Mouse (Mus musculus) cerebellum, postnatal 4 days (tissue): ENCODE data around the gene Dab1.

Source experiments
- DNase-seq, 2 experiments: peaks; one replicate each; pipeline ENCODE4 v3.0.0; 2022; ENCODE audit warnings: low spot score in 2 of 2, mixed read lengths in 1 of 2

Dab1 gene

DNA sequence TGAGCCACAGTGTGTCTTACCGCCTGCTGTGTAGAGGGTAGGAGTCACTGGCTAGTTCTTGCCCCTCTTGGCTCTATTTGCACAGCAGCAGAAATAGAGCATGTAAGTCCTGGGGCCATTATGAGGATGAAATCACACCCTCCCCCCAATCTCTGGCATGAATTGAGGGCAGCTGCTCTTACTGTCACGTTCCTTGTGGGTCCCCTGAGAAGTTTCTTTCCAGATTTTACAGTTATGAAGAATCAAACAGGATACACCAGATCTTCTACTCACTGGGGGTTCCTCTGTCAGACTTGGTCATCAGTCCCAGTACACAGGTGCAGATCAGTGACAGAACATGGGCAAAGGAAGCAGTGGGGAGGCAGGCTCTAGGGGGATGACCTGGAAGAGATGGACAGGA lies 825.8 kb downstream of the Dab1 start:
- no peak for DNase-seq

DNA sequence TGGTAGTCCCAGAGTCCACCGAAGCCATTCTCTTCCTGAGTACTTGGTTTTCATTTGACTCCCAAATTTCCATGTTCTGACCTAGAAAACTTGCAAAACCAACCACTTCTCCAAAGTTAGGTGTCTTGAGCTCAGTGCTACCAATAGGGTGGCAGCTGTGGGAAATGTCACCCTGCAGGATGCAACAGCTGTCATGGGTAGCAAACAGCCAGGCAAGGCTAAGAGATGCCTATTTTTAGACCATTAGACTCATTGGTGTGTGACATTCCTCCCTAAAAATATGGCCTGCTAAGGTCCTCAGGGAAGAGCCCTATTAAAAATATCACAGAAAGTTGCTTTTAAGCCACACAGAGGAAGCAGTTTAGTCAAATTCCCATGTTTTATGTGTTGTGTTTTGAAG lies 829.0 kb downstream of the Dab1 start:
- no peak for DNase-seq

DNA sequence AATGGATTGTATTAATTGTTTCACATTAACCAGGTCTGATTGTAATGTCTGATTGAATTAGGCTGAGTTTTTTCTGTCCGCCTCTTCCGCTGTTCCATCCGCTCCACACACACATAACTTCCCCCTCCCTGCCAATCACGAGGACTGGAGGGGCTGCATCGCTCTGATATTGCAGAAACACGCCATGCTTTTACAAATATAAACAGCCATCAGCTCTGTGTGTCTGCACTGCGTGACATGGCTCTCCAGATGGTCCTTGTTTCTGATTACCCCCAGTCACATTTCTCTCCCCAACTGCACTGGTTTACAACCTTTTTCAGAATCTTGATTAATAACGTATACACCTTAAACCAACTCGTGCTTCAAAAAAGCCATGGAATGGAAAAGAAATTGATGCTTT lies 831.5 kb downstream of the Dab1 start:
- no peak for DNase-seq

DNA sequence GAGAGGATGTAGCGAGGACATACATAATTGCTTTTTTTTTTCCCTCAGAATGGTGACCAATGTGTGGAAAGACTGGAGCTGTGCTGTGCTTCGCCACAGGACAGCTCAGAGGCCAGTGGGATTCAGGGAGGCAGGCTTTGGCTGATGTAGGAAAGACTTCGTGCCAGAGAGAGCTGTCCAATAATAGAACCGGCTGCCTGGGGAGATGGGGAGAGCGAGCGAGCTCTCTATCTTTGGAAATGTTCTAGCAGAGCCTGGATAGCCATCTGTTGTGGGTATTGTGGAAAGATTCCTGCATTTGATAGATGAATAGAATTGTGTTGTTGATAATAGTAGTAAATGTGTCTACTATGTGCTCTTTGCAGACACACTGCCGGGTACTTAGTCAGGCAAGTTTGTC lies 833.4 kb downstream of the Dab1 start:
- peak in 1 of 2 experiments; percentile 43 for DNase-seq

DNA sequence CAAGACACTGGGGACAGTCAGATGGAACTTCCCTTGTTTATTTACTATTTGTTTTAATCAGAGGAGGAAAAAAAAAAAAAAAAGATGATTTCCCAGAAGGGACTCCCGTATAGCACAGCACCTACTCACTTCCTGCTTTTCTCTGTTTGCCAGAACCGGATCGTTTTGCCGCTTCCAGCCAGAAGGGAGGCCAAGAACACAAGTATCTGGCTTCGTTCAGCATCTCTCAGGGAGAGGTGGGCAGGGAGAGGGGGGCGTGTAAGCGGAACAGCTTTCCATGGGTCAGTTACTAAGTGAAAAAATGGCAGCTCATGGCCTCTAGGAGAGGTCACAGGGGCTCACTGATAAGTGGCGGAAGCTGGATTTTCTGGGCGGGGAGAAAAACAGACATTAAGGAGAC lies 836.0 kb downstream of the Dab1 start:
- no peak for DNase-seq

DNA sequence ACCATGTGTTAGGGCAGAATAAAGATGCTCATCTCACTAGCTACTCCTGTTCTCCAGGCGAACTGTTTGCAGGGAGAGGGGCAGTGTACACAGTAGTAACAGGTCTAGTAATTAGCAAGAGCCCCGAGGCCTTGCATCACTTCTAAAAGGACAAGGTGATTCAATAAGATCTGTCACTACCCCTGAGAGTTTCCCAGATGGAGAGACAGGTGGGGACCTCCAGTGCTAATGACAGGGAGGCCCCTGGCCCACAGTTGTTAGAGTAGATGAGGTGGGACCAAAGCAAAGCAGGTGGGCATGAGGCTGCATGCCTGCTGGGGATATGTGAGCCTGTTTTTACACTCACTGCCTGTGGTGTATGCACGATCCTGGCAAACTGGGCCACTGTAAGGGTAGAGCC lies 836.6 kb downstream of the Dab1 start:
- DNase-seq, result no peak

DNA sequence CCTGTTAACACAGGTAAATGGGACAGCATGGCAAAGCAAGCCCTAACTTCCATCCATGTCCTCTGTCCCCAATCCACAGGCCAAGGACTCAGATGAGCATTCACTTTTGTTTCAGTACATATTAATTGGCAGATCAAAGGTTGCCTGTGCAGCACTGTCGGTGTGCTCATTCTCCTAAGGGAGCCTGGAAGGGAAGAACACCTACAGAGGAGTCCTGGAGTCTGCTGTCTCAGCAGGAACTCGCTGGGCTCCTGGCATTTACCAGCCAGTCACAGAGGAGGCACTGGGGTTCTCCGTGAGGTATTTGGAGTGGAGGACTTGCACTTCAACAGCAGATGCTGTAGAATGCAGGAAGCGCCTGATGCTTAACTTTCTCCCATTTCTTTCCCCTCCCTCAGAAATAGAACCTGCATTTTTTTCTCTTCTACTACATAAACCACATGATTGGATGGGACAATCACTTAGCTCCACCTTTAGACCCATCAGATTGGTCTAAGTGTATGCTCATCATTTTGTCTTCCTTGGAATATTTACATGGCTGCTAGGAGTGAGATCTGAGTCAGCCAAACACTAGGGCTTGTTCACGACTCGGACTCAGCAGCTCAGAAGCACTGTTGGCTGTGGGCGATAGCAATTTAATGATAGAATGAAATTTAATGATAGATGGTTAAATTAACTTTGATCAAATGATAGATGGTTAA lies 837.2 kb downstream of the Dab1 start:
- no peak for DNase-seq

DNA sequence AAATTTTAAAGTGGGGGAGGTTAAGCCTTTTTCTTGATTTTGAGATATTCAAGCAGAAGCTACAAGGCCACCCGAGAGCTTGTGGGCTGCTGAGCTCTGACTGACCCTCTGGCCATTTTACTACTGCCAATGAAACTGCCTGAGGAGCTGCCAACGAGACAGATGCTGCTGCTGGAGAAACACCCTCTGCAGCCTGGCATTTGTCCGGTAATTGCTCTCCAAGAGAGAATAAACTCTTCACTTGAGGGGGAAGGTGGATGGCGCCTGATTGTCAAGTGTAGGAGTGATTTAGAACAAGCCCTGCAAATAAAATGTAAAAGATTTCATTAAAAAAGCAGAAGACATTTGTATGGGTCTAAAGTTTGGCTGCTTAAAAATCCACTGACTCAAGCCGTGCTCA lies 839.6 kb downstream of the Dab1 start:
- DNase-seq, result peak in 1 of 2 experiments; percentile 54

DNA sequence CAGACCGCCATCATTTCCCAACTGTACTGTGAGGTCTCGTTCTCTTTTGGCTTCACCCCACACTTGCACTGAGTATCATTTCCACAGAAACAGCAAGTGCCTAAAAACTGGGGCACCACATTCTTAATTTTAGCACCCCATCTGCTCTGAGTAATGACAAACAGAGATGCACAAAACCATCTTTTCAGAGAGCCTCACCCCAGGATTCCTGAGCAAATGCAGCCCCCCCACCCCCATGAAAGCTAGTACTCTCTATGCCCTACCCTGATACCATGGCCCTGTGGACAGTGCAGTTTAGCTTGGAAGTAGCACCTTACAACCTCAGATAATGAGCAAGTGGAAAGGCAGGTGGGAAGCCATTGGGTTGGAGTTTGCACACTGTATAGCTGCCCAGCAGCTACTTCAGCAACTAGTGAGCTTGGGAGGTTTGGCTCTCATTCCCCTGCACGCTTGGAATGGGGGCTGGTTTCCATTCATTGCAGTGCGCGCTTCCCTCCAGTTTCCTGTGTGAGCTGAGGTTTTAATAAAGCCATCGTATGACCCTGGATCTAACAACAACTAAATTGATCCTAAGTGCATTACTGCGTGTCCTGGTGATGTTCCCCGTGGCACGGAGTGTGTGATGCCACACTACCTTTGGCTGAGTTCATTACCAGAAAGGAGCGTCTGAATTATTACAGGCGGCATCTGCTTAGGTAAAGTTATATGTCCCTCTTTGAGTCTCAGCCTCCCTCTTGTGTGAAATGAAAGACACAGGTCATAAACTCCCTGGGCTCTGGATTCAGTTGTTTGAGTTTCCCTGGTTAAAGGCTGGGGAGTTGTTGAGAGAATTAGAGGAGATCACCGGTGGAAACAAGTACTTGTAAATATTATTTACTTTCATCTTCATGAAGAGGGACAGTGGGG lies 842.2 kb downstream of the Dab1 start:
- DNase-seq, result no peak

DNA sequence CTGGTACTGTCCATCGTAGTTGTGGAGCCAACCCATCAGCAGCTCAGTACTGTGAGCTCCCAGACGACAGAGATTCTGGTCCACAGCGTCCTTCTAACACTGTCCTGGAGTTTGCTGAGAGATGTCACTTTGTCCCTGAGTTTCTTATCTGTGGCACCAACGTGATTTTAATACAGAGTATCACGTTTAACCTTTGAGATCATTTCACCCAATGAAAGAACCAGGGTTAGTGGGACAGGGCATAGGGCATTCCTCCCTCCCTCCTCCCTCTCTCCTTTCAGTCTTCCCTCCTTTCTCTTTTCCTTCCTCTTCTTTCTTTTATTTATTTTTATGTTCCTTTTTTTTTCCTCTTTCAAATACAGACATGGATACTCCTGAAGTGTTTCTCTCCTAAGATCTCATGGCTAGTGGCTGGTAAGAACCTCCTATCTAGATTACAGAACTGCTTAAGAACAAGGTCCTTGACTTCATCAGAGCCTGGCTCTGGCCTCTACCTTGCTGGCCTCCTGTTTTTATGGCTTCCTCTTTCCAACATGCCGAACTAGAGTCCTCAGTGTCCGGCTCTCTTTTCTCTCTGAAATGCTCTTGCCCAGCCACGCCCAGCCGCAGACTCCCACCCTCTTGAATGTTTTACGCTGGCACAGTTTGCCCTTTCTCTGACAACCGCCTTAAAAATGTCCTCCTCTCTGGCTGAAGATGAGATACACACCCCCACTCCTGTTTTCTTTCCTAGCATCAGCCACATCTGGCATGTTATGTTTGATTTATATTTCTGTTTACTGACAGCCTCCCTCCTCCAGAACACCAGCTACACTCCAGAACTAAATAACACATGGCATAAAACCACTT lies 844.0 kb downstream of the Dab1 start:
- no peak for DNase-seq

DNA sequence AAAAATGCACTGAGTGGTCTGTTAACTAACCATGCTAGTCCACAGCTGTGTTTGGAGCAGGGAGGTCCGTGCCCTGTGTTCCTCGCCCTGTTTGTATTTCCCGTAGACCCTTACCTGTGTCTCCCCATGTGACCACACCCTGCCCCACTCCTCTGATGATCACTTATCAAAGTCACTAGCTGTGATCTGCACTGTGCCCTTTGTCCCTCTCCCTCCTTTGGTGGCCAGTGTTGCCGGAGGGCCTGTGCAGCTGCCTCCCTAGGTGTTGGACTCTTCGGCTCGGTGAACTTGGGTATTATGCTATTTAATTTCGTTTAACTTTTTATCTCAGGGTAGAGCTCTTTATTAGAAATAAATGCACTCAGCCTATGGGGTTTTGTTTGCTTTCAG lies 844.6 kb downstream of the Dab1 start:
- no peak for DNase-seq

DNA sequence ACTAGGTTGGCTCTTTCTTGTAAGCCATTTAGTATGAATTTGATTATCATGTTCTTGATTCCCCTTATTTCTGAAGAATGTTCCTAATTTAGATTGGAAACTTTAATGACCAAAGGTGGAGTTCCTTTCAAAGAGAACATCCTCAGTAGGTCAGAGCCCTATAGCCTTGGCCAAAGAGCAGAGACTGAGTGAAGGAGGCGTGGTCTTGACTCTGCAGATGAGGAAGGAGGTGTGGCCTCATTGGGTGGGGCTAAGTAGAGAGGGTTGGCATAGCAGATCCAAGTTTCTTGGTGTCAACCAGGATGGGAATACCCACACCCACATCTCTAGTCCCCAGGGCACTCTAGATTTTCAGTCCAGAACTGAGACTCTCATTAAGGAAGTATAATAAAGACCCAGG lies 846.4 kb downstream of the Dab1 start:
- no peak for DNase-seq

DNA sequence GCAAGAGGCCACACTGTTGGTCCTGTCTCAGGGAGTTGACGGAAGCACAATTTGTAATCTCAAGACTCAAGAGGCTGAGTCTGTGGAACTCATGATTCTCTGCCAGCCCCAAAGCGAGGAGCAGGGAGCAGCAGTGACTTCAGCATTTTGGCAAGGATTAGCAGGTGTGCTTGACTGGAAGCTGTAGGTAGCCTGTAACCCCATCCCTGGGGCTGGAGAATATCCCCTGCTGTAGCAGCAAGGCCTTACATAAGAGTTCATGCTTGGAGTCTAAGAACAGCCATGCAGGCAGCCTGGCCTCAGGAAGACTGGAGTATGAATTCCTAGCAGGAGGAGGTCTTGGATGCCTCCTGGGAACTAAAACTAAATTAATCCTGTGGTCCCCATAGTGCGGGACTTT lies 849.5 kb downstream of the Dab1 start:
- DNase-seq, result no peak

DNA sequence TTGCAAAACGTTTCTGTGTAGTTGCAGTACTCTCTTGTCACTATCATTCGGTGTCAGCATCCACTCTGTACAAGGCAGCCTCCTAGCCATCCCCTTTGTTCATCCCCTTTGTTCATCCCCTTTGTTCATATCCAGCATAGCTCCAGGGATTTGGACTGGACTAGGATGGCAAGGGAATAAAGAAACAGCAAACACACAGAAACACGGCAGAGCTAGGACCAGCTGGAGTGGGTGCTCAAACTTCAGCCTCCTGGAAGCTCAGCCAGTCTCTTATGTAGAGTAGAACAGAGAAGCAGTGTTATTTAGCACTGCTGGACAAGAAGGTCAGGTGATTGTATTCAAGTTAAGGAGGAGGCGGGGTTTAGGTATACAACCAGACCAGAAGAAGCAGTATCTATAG lies 853.8 kb downstream of the Dab1 start:
- DNase-seq, result no peak

DNA sequence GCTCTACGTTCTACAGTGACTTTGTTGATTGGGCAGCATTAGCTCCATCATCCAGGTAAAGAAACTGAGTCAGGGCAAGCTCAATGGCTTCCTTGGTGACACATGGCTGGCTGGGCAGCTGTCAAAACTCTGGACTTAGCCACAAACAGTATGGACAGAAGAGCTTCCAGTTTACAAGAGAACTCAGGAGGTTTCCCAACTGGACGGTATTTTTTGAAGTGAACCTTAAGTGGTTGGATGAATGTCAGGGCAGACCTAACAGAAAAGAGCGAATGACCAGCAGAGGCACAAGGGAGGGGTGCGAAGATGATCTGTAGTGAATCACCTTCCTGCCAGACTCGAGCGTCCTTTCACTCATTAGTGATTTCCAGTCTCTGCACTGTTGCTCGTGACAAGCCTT lies 857.7 kb downstream of the Dab1 start:
- no peak for DNase-seq

DNA sequence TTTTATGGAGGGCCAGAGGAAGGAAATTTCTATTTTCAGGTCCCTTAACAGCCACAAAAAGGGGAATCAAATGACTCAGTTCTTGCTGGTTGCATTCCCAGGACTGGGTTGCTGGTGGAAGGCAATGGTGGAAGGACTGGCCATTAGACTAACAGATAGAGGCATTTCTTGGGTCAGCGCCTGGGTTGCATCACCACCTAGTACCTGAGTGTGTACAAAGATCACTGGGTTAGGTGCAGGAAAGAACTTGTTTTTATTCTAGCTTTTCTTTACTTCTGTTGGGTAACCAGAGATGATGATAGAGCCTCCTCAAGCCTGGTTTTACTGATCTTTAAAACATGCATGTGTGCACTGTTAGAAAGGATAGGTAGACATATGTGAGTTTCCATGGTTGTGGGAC lies 864.8 kb downstream of the Dab1 start:
- DNase-seq, result no peak

DNA sequence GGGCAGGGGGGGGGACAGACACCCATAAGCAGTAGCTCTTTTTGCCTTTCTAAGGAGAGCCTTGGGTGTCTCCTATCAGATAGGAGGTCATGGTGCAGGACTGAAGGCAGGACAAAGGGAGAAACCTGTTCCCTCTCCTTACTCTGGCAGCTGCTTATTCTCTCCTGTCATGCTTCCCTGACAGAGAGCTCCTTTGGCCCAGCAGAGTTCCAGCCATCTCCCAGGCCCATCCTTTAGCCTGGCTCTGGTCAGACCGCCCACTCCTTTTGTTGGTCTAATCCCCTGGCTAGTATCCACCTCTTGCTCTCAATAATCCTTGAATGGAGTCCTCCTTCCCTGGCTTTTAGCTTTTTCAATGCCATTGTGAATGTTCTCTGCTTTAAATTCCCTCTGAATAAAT lies 878.1 kb downstream of the Dab1 start:
- DNase-seq, result no peak

DNA sequence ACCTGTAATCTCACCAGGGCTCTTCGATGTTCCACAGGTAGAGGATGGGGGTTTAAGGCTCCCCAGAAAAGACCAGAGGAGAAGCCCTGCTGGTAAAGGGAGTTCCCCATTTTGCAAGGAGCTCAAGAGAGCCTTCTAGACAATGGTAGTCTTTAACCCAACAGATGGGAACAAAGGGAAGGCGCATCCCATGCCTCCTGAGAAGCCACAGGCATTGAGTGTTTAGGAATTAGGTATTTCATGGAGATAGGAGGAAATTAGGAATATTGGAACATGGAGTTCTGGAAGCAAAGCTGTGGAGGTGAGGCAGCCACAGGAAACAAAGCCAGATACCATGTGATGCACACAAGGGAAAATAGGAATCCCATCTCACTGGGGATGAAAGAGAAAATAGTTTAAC lies 881.0 kb downstream of the Dab1 start:
- DNase-seq, result no peak

DNA sequence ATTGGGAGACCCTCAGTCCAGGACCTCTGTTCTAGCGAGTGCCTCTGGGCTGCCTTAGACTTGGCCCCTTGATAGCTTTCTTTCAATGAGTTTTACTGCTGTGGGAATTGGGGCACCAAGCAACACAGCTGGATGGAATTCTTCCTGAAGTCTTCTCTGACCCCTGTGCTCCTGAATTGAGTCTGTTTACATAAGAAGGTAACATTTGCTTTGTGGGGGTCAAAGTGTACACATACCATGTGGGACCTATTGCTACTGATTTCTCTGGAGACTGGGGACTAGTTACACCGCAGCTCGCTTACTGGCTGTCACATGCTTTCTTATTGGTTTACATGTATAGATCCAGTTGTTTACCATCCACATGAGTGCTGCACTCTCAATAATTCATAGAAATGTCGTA lies 881.5 kb downstream of the Dab1 start:
- DNase-seq, result no peak

DNA sequence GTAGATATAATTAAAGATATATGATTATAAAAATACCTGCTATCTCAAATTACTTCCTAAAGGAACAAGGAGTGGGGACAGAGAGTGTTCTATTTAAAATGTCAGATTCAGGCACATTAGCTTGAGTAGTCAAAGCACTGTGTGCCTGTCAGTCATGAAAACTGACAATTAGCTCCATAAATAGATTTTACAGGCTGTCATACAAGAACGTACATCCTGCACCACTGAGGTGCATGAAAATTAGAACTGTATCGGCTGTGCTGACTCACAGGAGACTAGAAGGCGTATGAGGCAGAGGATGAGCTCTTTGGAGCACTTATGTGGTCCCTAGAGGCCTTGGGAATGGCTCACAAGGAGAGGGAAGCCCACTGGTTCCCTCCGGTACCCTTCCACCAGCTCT lies 882.1 kb downstream of the Dab1 start:
- no peak for DNase-seq

DNA sequence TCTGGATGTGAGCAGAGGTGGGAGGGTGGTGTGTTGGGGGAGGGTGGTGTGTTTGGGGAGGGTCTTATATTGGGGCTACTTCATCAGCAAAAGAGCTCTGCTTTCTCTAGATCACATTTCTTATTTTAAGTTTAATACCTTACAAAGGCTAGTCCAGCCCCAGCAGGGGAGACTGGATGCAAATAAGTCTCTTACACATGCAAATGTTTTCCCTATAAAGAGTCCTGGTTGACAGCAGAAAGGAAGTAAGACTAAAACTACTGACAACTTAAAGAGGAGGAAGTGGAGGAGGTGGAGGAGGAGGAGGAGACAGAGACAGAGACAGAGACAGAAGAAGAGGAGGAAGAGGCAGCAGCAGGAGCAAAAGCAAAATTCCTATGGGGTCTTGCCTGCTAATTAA lies 885.8 kb downstream of the Dab1 start:
- DNase-seq, result no peak

DNA sequence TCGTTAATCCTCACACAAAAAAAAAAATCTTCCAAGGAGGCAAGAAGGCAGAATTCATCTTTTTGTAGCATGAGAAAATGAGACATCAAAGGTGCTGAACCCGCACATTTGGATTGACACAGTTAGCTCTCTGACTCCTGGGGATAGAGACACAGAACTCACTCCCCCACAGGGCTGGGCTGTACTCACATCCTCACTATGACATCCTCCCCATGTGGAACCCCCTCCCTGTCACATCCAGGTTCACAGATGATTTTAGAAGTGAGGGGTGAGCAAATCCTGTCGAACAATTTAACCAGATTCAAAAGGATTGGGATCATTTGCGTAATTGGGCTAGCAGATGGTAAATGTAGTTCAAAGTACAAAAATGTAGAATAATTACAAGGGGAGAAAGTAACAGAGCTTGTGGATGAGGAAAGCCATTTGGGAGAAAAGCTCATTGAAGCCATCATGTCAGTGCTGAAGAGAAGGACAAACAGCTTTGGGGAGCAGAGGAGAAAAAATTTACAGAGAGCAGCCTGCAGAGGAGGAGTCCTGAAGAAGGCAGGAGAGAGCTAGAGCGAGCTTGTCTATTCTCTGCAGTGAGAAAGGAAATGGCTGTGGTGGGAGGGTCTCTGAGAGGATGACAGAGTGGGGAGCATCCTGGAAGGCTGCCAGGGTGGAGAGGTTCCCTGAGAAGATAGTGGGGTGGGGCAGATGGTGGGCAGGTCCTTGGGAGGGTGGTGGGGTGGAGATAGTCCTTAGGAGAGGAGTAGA lies 890.2 kb downstream of the Dab1 start:
- DNase-seq, result no peak
